Mouse (Mus musculus) heart, adult 2 months (tissue): ENCODE data around the gene Cep170b.
A peak's percentile ranks its signal among the peaks of the same experiment; 100 is the strongest.

ENCODE experiments used
- CTCF ChIP-seq: fragments of 200-600 bp; IDR thresholded peaks from 2 replicates; pipeline ENCODE4 v1.8.1; 2022; ENCODE audit warnings: antibody characterized with exemption, mild to moderate bottlenecking, moderate library complexity
- EP300 ChIP-seq: fragments of 200-500 bp; IDR thresholded peaks from 2 replicates; pipeline ENCODE4 v1.6.1; 2011; ENCODE audit warnings: low read depth, low read length, control low read depth; ENCODE audit not compliant: insufficient read depth
- POLR2A ChIP-seq: fragments of 200-500 bp; IDR thresholded peaks from 2 replicates; pipeline ENCODE4 v1.6.1; 2011; ENCODE audit warnings: mild to moderate bottlenecking, low read depth, low read length, control low read depth; ENCODE audit not compliant: insufficient read depth

DNA sequence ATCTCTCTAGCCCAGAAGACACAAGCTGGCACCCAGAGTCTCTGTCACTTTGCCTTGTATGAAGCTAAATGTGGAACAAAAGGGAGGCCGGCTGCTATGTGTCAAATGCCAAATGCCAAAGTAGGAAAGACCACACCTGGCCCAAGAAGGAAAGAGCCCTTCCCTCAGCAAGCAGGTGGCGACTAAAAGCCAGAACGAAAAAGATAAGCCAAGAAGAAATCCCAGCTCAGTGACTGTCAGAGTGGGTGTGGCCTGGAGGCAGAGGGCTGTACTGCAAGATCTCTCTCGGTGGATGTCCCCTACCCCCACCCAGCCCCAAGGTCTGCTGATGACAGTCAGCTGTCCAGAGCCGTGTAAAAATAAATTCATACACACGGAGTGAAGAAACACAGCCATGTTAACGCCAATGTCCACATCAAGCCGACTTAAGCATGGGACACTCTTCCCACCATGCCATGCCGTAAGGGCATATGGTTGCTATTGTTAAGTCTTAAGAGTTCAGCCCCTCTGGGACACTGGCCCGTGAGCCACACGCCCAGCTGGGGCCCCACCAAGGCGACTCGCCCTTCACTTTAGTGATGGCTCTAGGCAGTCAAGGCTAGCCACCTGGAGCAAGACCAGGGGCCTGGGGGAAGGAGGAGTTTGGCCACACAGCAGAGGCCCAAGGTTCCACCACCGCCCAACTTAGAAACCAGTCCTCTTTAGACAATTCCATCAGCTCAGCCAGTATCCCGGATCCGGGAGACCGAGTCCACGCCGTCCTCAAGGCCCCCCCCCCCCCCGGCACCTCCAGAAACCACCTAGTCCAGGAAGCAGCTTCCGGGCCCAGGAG, 47.3 kb upstream of the Cep170b start:
- TF ChIP-seq POLR2A: no peak
- TF ChIP-seq EP300: no peak
- TF ChIP-seq CTCF: peak; percentile 51
